Mouse (Mus musculus): ENCODE measurements at regions not wholly inside any gene's neighbourhood (a gene's known extent, or its start where the extent isn't known, plus 50 kb on each side); places are given as distances from the start of the nearest gene placed in this dataset.

DNA sequence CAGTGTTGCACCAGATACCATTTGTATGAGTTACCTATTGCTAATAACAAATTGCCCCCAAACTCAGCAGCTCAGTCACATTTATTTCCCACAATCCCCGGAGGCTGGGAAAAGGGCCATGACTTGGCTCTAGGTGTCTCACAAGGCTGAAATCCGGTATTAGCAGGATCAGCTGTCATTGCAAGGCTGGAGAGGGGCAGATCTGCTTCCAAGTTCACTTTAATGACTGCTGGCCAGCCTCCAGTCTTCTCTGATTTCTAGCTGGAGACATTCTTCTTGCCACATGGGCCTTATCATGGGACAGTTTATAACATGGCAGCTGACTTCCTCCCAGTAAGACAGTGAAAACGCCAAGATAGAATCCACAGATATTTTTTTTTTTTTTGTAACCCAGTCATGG, 276.1 kb upstream of the Cdh5 start:
- intact Hi-C loops (cut with DNase I), result no loop called here
- DNase-seq (ENCODE audit: low spot score in 2 of 2), result no peak

DNA sequence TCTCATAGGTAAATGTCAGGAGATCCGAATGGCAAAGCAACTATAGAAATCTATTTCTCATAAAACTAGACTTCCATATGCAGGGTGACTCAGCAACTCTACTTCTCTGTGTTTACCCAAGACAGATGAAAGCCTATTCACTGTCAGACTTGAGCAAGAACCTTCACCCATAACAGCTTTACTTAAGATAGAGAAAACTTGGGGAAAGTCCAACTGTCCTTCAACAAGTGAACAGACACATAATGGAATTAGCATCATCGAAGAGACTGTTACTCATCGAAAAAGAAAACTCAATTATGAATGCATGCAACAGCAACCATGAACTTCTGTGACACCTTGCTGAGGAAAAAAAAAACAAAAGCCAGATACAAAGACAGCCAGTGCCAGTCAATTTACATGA, 271.0 kb upstream of the Cdh5 start:
- no peak for DNase-seq (ENCODE audit: low spot score in 2 of 2)
- intact Hi-C loops (cut with DNase I), result no loop called here

DNA sequence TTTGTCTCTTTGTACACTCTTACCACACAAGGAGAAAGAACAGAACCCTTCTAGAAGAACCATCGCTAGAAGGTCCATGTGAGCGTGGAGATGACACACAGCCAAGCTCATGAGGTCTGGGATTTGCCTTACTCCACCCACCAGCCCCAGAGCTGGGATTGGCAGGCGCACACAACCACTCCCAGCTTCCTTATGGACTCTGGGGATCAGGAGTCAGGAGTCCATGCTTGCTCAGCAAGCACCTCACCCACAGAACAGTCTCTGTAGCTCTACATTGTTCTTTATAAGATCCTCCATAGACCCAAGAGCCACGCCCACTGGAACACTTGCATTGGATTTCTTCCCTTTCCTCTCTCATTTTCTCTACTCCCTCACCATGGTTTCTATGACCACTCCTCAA, 261.4 kb upstream of the Cdh5 start:
- DNase-seq (ENCODE audit: low spot score in 2 of 2), result no peak
- intact Hi-C loops (cut with DNase I), result no loop called here

DNA sequence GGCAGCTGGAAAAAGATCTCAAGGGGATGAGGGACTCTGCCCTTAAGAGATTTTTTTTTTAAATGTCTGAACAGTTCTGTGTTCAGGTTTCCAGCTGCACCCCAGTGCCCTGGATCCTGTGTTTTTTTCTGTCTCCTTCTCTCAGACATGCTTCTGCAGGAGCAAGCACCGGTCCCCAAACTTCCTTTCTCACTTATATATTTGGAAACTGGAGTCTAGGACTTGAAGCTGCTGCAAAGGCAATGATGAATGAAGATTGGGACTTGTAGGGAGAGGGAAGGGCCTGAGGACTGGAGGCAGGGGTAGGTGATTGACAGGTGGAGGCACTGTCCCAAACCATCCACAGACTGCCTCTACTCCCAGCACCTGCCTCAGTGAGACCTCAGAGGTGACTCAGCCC, 255.5 kb upstream of the Cdh5 start:
- intact Hi-C loops (cut with DNase I), result loop anchor here (2.0 kb wide), 1 partner anchor 177 kb away; no protein-coding TSS in a partner anchor
- DNase-seq (ENCODE audit: low spot score in 2 of 2), result peak in 1 of 2 experiments; percentile 56

DNA sequence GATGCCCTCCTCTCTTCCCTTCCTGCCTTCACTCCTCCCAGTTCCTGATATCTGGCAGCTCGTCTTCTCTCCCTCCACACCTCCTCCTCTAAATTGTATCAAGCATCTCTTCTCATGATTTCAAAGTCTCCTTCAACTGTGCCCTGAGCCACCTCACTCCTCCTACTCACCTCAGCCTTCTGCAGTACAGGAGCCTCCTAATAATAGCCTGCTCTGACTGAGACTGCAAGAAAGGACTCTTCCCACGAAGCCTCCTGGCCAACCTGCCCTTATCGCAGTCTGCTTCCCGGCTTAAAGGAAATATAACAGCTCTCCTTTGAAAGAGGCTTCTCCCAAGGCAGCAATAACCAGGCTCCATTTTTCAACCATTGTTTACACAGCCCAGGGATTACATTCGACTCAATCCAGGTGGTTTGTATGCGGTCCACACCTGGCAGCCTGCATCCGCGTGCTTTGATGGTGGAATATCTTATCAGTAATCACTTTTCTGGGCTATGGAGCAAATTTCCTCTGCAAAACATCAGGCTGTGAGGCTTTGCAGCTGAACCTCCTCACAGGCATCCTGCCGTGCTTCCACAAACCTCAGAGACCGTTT, 254.9 kb upstream of the Cdh5 start:
- intact Hi-C loops (cut with DNase I), result loop anchor here (2.0 kb wide), 1 partner anchor 176 kb away; no protein-coding TSS in a partner anchor
- DNase-seq (ENCODE audit: low spot score in 2 of 2), result peak; percentile 16 to 71

DNA sequence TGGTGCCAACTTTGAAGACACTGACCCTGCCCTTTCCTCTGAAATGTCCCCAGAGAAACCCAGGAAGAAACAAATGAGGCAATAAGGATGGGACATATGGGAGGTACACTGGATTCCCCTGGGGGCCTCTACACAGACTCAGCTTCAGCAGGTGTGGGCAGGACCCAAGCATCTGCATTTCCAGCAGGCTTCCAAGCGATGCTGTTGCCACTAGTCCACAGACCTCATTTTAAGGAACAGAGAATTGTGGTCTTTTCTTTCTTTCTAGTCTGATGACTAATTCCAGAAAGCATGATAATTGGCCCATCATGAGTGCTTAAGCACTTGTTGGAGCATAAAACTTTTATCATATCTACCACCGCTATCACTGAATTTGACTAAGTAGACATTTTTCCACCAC, 251.6 kb upstream of the Cdh5 start:
- no peak for DNase-seq (ENCODE audit: low spot score in 2 of 2)
- intact Hi-C loops (cut with DNase I), result no loop called here

DNA sequence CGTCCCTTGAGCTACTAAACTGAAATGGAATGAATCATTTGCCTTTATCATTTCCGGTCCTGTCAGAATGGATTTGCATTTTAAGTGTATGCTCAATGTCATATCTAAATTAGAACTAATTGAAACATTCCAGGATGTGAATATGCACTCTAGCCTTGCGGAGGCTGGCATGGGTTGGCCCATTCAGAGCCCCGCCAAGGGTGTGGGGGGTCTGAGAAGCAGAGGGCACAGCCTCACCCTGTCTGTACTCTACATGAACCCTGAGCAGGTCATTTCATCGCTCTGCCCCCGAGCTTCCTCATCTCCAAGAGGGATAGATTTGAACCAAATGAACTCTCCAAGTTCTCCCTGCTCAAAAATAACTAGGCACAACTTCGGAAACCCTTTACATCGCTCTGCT, 250.1 kb upstream of the Cdh5 start:
- intact Hi-C loops (cut with DNase I), result no loop called here
- no peak for DNase-seq (ENCODE audit: low spot score in 2 of 2)

DNA sequence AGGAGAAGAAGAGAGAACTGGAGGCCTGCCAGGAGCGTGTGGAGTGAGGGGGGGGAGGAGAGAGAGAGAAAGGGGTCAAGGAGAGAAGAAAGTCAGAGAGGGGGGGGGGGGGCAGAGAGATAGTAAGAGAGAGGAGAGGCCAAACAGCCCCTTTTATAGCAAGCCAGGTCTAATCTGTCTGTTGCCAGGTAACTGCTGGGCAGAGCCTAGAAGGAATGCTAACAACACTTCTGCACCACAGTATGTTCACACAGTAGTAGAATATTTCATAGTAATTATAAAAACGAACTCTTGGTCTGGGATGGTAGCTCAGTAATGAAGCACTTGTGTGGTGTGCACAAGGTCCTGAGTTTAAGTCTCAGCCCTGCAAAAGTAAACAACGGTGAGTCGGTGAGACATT, 248.4 kb upstream of the Cdh5 start:
- intact Hi-C loops (cut with DNase I), result no loop called here
- no peak for DNase-seq (ENCODE audit: low spot score in 2 of 2)

DNA sequence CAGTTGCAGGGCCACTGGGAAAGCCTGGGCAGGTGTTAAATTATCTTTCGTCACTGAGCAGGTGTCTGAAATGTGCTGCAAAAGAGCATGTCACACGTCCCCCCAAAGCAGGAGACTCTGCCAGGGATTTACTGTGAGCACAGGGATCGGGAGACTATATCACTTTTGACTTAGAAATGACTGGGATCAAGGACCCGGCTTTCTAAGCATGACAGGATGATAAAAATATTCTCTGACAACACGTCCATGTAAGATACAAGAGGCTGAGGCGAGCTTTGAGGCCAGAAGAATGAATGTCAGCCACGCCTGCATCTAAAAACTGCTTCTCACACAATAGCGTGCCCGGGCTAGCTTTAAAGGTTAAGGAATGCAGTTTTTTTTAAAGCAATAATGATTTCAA, 246.1 kb upstream of the Cdh5 start:
- intact Hi-C loops (cut with DNase I), result no loop called here

DNA sequence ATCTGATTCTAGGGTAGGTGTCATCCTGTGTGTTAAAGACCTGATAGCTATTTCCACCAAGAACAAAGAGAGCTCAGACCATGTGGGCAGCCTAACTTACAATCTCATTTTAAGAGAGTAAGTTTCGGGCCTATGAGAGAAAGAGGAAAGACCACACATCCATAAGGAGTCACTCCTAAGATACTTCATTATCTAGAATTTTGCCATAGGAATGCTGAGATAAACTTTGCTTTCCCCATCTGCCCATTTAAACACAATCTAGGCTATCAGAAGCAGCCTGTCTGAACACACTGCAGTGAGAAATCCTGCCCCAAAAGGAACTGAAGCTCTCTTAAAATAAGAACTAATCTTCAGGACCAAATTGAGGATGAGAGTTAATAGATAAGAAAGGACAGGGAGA, 242.3 kb upstream of the Cdh5 start:
- intact Hi-C loops (cut with DNase I), result no loop called here
- no peak for DNase-seq (ENCODE audit: low spot score in 2 of 2)

More for the DNA sequence above, 246.1 kb upstream of the Cdh5 start:
- peak in 1 of 2 experiments; percentile 30 for DNase-seq (ENCODE audit: low spot score in 2 of 2)

DNA sequence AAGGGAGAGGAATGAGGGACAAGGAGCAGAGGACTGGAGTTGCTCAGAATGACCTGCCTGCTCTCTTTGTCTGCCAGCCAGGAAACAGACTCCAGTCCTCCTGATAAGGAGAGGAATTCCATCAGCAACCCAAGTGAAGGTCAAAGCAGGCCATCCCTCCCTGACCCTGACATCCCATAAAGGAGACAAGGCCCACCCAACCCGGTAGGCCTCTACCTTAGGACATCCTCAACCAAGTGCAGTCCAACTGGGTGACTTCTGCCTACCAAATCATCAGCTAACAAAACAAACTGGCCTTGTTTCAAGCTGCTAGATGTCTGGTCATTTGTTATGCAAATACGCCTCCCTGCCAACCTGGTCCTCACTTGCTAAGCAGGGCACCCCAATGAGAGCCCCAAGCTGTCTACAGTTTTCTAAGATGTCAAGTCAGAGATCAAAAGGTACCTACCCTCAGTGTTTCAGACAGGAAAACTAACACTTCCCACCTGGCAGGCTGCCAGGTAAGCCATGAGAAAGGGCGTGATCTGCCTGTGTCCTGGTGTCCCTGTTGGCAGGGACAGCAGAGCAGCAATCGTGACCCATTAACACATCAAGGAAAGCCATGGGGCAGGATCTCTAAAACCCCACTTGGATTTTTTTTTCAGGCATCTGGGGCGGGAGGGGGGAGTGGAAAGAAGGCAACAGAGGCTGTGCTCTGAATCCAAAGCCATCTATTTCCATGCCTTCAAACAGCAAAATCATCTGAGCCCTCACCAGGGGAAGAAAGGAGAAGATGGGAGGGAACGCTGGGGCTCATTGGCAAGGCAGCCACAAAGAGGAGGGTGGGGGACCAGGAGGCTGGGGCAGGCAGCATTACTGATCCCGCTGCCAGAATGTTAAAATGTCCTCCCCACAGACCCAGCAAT, 227.6 kb upstream of the Cdh5 start:
- intact Hi-C loops (cut with DNase I), result no loop called here

DNA sequence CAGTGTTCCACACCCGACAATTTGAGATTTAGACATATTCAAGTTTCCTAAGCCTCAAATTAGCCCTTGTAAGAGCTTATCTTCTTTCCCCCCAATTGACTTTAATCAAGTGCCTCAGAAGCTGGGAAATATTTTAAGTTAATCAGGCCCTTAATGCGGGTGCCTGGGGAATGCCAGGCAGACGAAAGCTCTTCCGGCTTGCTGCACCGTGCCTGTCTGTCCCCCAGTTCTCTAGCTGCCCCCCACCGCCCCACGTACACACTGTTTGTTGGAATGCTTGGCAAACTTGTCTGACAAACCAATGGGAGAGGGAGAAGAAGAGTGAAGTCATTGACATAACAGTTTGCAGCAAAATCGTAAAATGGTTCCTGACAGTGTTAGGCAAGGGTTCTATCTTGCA, 226.9 kb upstream of the Cdh5 start:
- no peak for DNase-seq (ENCODE audit: low spot score in 2 of 2)
- intact Hi-C loops (cut with DNase I), result no loop called here

More for the DNA sequence above, 227.6 kb upstream of the Cdh5 start:
- no peak for DNase-seq (ENCODE audit: low spot score in 2 of 2)

DNA sequence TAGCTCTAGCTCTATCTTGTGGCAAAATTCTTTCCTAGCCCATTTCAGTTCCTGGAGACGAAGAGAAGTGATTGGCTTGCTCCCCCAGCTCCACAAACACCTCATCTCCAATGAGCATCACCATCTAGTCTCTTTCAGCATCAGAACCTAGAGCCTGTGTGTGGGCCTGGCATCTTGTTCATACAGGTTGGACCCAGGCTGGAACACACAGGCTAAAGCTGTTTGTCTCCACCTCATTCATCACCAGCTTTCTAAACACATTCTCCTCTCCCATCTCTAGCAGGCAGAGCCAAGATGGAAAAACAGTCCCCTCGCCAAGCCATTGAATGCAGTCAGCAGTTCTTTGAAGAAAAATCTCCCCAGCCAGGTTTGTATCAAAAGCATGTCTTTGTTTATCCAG, 221.9 kb upstream of the Cdh5 start:
- intact Hi-C loops (cut with DNase I), result no loop called here

DNA sequence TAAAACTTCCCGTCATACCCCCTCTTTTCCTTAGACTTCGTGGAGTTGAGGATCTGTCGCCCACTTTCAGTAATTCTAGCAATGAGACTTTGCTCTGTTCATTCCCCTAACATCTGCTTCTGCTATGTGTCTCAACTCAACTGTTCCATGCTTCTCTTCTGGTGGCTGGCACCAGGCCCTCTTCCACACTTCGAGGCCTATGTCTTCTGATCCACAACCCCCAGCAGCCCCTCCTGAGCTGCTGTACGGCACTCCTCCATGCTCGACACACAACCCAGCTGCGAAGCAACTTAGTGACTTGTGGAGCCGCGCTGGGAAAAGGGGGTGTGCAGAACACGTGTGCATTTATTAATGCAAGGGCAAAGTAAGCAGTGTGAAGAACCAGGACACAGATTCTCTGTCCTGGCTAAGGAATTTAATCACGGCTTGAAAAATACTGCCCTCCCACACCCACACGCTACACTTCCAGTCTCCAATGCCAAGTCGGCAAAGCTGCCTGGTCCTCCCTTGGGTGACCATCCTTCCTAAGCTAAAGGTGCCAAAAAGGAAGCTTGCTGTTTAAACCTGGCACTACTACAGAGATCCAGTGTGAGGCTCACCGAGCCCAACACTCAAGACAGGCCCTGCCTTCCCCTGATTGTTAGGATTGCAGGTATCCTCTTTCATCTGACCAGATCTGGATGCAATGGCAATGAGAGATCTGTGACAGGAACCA, 220.8 kb upstream of the Cdh5 start:
- intact Hi-C loops (cut with DNase I), result no loop called here
- no peak for DNase-seq (ENCODE audit: low spot score in 2 of 2)

More for the DNA sequence above, 221.9 kb upstream of the Cdh5 start:
- DNase-seq (ENCODE audit: low spot score in 2 of 2), result no peak

DNA sequence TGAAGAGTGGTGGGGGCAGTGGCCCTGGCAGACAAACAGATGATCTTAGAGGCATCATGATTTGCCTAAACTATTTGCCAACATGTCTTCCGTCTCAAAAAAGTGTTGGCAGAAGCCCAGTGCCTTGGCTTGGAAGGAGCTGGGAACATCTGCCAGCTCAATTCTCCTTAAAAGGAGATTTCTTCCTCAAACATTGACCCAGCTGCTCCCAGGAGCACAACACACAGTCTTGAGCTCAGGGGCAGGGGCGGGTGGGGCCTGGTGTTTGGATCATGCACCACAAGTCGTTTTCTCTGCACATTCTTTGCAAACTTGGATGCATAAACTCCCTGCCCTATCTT, 220.3 kb upstream of the Cdh5 start:
- DNase-seq (ENCODE audit: low spot score in 2 of 2), result peak in 1 of 2 experiments; percentile 25
- intact Hi-C loops (cut with DNase I), result no loop called here

DNA sequence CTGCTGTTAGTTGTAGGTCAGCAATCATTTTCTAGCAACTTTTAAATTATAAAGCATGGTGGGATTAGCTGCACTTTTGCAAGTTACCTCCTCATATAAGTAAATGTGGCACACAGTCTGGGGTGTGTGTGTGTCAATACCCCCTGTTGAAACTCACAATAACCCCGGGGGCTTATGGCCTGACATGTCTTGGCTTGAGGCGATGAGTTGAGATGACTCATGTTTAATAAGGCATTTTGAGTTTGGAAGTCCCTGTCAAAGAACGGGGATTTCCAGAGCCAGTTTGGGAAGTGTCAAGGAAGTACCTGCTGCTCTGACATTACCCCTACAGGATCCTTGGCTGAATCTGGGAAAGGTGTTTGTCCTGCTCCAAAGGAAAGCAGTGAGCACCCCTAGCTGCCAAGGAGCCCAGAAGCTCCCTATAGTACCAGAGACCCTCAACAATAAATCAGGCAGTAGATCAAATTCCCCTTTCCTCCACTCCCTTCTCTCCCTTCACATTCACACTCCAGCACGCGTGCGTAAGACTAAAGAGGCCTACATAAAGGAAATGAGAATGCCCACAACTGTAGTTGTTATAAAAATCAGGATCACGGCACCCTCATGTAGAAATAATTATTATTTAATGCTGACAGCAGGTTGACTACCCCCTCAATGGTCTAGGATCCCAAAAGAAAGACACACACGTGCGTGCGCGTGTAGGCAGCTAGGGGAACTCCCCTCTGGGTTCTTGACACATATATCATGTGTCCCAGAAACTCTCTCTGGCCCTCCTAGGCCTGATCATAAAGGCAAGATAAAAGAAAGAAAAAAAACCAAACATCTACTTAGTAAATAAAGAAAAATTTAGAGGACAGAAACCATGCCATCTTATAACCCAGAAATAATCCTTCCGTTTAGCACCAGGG, 216.3 kb upstream of the Cdh5 start:
- intact Hi-C loops (cut with DNase I), result no loop called here
- no peak for DNase-seq (ENCODE audit: low spot score in 2 of 2)

DNA sequence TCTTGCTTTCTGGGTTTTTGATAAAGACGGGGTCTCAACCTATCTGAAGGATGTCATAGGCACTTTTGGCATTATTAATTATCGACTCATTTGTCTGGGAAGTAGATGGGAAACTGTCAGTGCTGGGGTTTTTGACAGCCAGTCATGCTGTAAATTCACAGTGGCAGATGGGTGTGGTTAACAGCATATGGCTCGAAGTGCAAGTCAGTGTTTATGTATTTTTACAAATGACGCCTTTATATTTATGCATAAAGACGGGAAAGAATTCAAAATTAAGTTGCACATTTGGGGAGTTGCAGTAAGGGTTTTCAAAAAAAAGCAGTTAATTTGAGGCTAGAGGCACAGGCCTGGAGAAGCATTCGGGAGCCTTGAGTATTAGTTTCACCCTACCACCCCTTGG, 206.8 kb upstream of the Cdh5 start:
- DNase-seq (ENCODE audit: low spot score in 2 of 2), result no peak
- intact Hi-C loops (cut with DNase I), result no loop called here

DNA sequence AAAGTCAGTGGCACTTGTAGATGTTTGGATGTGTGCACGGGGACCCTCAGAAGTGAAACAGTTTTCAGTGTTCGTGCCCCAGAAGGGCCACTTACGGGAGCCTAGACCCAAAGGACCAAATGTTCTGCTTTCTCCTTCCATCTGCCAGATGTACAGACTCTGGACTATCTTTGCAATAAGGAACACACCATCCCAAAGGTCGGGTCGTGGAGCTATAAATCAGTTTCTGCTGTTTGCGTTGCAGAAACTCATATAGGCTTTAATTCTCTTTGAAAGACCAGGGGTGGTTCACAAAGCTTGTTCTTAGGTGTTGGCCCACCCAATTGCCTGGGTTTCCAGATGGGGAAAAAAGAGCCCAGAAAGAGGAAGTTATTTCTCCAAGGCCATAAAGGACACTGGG, 206.3 kb upstream of the Cdh5 start:
- intact Hi-C loops (cut with DNase I), result no loop called here
- no peak for DNase-seq (ENCODE audit: low spot score in 2 of 2)

DNA sequence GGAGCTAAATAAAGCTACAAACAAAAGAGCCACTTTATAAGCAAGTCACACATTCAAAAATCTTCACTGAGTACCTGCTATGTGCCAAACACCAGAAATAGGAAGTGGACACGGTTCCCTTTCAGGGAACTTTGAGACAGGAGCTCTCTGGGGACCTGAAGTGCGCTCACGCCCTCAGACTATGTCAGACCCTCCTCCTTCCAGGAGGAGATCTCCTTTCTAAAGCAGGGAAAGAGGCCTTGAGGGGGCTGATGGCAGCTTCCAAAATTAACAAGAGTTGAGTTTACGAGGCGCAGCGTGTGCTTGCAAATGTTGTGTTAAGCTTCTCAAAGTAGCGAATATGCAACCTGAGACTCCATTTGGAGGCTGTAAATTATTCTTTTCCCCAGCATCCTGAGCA, 204.0 kb upstream of the Cdh5 start:
- DNase-seq (ENCODE audit: low spot score in 2 of 2), result peak in 1 of 2 experiments; percentile 49
- intact Hi-C loops (cut with DNase I), result no loop called here

DNA sequence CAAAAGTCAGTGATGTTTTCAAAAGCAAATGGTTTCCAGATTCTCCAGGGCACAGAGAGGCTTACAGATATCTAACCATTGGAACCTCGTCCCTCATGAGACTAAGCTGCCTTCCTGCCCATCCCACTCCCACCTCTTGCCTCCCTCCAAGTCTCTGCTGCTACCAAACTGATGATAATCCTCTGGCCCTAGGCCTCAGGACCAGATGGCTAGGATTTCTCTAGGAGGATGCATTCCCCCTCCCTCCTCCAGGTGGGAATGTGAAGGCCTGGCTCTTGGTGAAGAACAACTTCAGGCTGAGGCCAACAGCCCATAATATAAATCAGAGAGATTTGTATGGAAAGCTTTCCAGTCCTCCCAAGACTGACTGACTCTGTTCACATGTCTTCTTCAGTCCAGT, 198.9 kb upstream of the Cdh5 start:
- intact Hi-C loops (cut with DNase I), result no loop called here
- no peak for DNase-seq (ENCODE audit: low spot score in 2 of 2)
